Mouse (Mus musculus) forebrain, embryonic 15.5 days (tissue): Measurements from ENCODE around the gene Hprt. TPM values are rescaled to one million over a fixed set of nuclear protein-coding genes. Genes with fewer than 3 reads are reported as not detected.

ENCODE experiments used
- ATAC-seq: fragments of 200-750 bp; cut with Nextera tagmentation; replicated peaks from 2 replicates; pipeline ENCODE4 v1.8.0; 2017; ENCODE audit warnings: mild to moderate bottlenecking, moderate TSS enrichment, moderate library complexity
- H3K27ac ChIP-seq: fragments of 300-500 bp; sonication (generic); replicated peaks from 2 replicates; pipeline ENCODE4 v1.5.1; 2015; ENCODE audit warnings: mild to moderate bottlenecking, inconsistent platforms
- H3K27me3 ChIP-seq: fragments of 300-500 bp; sonication (generic); 2 replicates; pipeline ENCODE4 v1.6.1; 2015; ENCODE audit warnings: inconsistent platforms
- H3K36me3 ChIP-seq: fragments of 300-500 bp; sonication (generic); 2 replicates; pipeline ENCODE4 v1.6.1; 2015; ENCODE audit warnings: mild to moderate bottlenecking, inconsistent platforms
- H3K4me1 ChIP-seq: fragments of 300-500 bp; sonication (generic); 2 replicates; pipeline ENCODE4 v1.6.1; 2015; ENCODE audit warnings: inconsistent platforms
- H3K4me2 ChIP-seq: fragments of 300-500 bp; sonication (generic); replicated peaks from 2 replicates; pipeline ENCODE4 v1.6.1; 2015; ENCODE audit warnings: mild to moderate bottlenecking, inconsistent platforms
- H3K4me3 ChIP-seq: fragments of 300-500 bp; sonication (generic); 2 replicates; pipeline ENCODE4 v1.5.1; 2015; ENCODE audit warnings: mild to moderate bottlenecking, inconsistent platforms
- H3K9ac ChIP-seq: fragments of 300-500 bp; sonication (generic); replicated peaks from 2 replicates; pipeline ENCODE4 v1.6.1; 2015; ENCODE audit warnings: mild to moderate bottlenecking, inconsistent platforms
- H3K9me3 ChIP-seq: fragments of 300-500 bp; sonication (generic); 2 replicates; pipeline ENCODE4 v1.6.1; 2016; ENCODE audit warnings: inconsistent platforms
- WGBS: fragments of 180-500 bp; shearing (Covaris S2); methylation state at CpG from one replicate; pipeline ENCODE4 v1.1.7; 2015; ENCODE audit warnings: mixed read lengths; 5-methylcytosine and 5-hydroxymethylcytosine counted together
- microRNA counts: library from miRNA; unstranded; fragments of <30 nt; microRNA quantifications from one replicate; lab custom pipeline; 2016
- microRNA-seq: library from miRNA; unstranded; fragments of <30 nt; microRNA quantifications from one replicate; pipeline ENCODE4, GENCODE M21; 2016
- polyA plus RNA-seq: library from polyadenylated mRNA; unstranded; fragments of >200 nt; fragmentation: Nextera tagmentation; extraction: Ambion mirVana; gene quantifications from 2 replicates; pipeline ENCODE4 v1.2.1, GENCODE M21; 2015

Gene Hprt
- polyA plus RNA-seq, 1 experiment from 2014 or later, result 85.4 TPM

- 33% methylated on average over 11 of the region's 11 CpGs for WGBS
Measured at GRCm38 (mm10) chrX:53059426-53060007, 71.6 kb downstream of the Hprt start.

GRCm38 (mm10) chrX:53064406-53064805 lies 76.5 kb downstream of the Hprt start:
- no peak overlapping the region for H3K9ac ChIP-seq
- no peaks in the 10 kb centered on the region for H3K4me1 ChIP-seq
- ATAC-seq, result no peak
- H3K4me3 ChIP-seq, result no peak overlapping the region
- H3K27me3 ChIP-seq, result no peaks in the 10 kb centered on the region
- H3K4me2 ChIP-seq, result no peak overlapping the region
- H3K36me3 ChIP-seq, result no peaks in the 10 kb centered on the region
- 92% methylated on average over 3 of the region's 3 CpGs for WGBS
- H3K9me3 ChIP-seq, result no peaks in the 10 kb centered on the region
- no peak overlapping the region for H3K27ac ChIP-seq

More at GRCm38 (mm10) chrX:53059426-53060007, 71.6 kb downstream of the Hprt start:
- no peaks in the 10 kb centered on the region for H3K27me3 ChIP-seq
- no peaks in the 10 kb centered on the region for H3K9me3 ChIP-seq
- H3K9ac ChIP-seq, result no peak overlapping the region
- no peak overlapping the region for H3K4me3 ChIP-seq
- no peaks in the 10 kb centered on the region for H3K36me3 ChIP-seq
- no peak overlapping the region for H3K27ac ChIP-seq
- peaks cover 4% of the 10 kb centered on the region; the same call in 1 of the 2 replicates for H3K4me1 ChIP-seq
- H3K4me2 ChIP-seq, result no peak overlapping the region
- no peak for ATAC-seq

MicroRNAs within 50 kb of the gene (microRNA counts, 519-probe panel; counts per million panel counts)
- 3,389 counts per million, percentile 82 among the panel's probes with 10 or more counts for microRNA mmu-miR-322 (lab: Ali Mortazavi, UCI)
- microRNA mmu-miR-351 (lab: Ali Mortazavi, UCI), result 1,067 counts per million, percentile 5 among the panel's probes with 10 or more counts
- microRNA mmu-miR-450a-3p (lab: Ali Mortazavi, UCI), result not detected
- microRNA mmu-miR-450a-5p (lab: Ali Mortazavi, UCI), result 2,813 counts per million, percentile 66 among the panel's probes with 10 or more counts
- 769 counts per million, percentile 4 among the panel's probes with 10 or more counts for microRNA mmu-miR-450b-3p (lab: Ali Mortazavi, UCI)
- not detected for microRNA mmu-miR-450b-5p (lab: Ali Mortazavi, UCI)
- microRNA mmu-miR-503 (lab: Ali Mortazavi, UCI), result 1,462 counts per million, percentile 8 among the panel's probes with 10 or more counts
- 2,273 counts per million, percentile 41 among the panel's probes with 10 or more counts for microRNA mmu-miR-542-3p (lab: Ali Mortazavi, UCI)
- microRNA mmu-miR-542-5p (lab: Ali Mortazavi, UCI), result 2,536 counts per million, percentile 56 among the panel's probes with 10 or more counts

Small RNA genes within 50 kb of the gene (microRNA-seq; reads per million reads assigned to microRNA genes)
- gene Mir322, result 13,746 reads per million, percentile 97 among the genes with 10 or more reads in this experiment
- gene Mir351, result 1,463 reads per million, percentile 82 among the genes with 10 or more reads in this experiment
- gene Mir450-1, result 4.8 reads per million, percentile 18 among the genes with 10 or more reads in this experiment
- gene Mir450-2, result 0.88 reads per million
- 47.9 reads per million, percentile 43 among the genes with 10 or more reads in this experiment for gene Mir450b
- 145 reads per million, percentile 58 among the genes with 10 or more reads in this experiment for gene Mir503
- gene Mir542, result 241 reads per million, percentile 65 among the genes with 10 or more reads in this experiment

Other genes starting within 250 kb of the Hprt start
- gene Ccdc160, start 196.9 kb upstream of the Hprt start, polyA plus RNA-seq, result 2.3 and 3.0 TPM in 2 replicates
- 94.6 and 97.5 TPM in 2 replicates for gene Phf6, start 75.9 kb upstream of the Hprt start, polyA plus RNA-seq